Comparison of ENCODE assay signal across 12 mouse cellular contexts in the genomic region with DNA sequence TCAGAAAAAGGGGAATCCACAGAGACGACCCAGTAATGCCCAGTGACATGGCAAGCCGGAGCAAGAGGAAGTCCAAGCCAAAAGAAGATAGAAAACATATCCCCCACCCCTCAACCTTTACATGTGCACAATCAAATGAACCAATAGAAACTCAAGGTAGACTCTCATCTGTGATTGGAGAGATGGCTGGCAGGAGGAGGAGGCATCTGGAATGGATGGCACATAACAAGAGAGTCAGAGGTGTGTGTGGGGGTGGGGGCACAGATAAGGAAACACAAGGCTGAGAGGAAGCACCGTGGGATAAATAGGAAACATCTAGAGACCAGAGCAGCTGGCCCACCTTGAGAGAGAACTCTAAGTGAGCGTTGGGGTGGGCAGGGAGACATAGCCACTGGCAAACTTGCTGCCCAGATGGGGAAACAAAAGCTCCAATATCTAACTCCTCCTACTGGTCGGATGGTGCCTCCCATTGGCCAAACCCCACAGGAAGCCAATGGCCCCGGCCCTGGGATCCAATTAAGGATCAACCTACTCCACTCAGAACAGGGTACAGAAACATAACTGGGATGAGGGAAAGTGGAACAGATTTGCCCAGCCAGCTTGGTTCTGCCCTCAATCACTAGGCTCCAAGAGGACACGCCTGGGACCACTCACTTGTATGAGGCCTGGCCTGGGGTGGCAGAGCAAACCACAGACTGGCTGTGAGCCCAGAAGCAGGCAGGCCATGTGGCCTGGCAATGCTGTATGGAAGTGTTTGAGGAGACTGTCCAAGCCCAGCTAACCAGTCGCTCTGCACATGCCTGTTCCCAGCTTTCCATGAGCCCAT.
DNase-seq lines count a peak whose midpoint lies in the region.
"Had no signal": no experiment of that assay in that cellular context is flagged by ENCODE, and none has a peak within 500 bp of the region (broad histone marks: within the 10 kb centered on the region; RNA-seq: fewer than 3 reads in every experiment).

No protein-coding gene starts in this region.

- H3K4me3 ChIP-seq in heart, embryonic 10.5 days = no peak overlapping the region
- H3K4me3 ChIP-seq: heart, adult 2 months had no signal

- peak; percentile 89 for DNase-seq in heart, adult 11 months
- DNase-seq in heart, embryonic 10.5 days (ENCODE audit: low spot score) = no peak
- DNase-seq in retina, postnatal 1 day = peak; percentile 59
- DNase-seq in retina, embryonic 14.5 days (ENCODE audit: low spot score) = no peak
- peak; percentile 57 for DNase-seq in fibroblast of lung, adult 2 months (ENCODE audit: low read depth)
- no peak for DNase-seq in testis, postnatal 14 days (ENCODE audit: low spot score)
- DNase-seq in kidney, adult 8-10 months = no peak
- DNase-seq in ovary, postnatal 14 days (ENCODE audit: low spot score) = no peak
- DNase-seq: layer of hippocampus, postnatal 36 days; midbrain, embryonic 14.5 days; right cerebral cortex, postnatal 14 days had no signal

- no peaks in the 10 kb centered on the region for H3K9me3 ChIP-seq in heart, embryonic 10.5 days

- peaks cover 89% of the 10 kb centered on the region for H3K27me3 ChIP-seq in heart, embryonic 10.5 days (ENCODE audit: insufficient read depth, poor library complexity, severe bottlenecking)

- peaks cover 24% of the 10 kb centered on the region for H3K4me1 ChIP-seq in heart, embryonic 10.5 days

- no peak overlapping the region for H3K27ac ChIP-seq in heart, embryonic 10.5 days
- H3K27ac ChIP-seq: heart, adult 2 months had no signal

- no peaks in the 10 kb centered on the region for H3K36me3 ChIP-seq in heart, embryonic 10.5 days

- whole genome bisulfite sequencing in heart, embryonic 10.5 days = 44% methylated on average over 8 of the region's 8 CpGs

Comparison
In these comparisons a context has a peak if more than half of its experiments do, and no peak if none do; other contexts are left out.
1. DNase-seq: peak in heart, adult 11 months (single experiment), retina, postnatal 1 day (single experiment) and fibroblast of lung, adult 2 months (single experiment); none in heart, embryonic 10.5 days (single experiment), retina, embryonic 14.5 days (single experiment), testis, postnatal 14 days (single experiment), kidney, adult 8-10 months (0 of 2) and ovary, postnatal 14 days (single experiment).